ENCODE assay signal across 24 mouse cellular contexts in genomic region chr12:5044141-5044540, GRCm38 (mm10).
DNase-seq lines count a peak whose midpoint lies in the region; ATAC-seq and TF ChIP-seq lines count a peak whose summit lies in the region.
"Had no signal": no experiment of that assay in that cellular context is flagged by ENCODE, and none has a peak within 500 bp of the region (broad histone marks: within the 10 kb centered on the region; RNA-seq: fewer than 3 reads in every experiment).

No protein-coding gene starts in this region.

- no peak overlapping the region for H3K4me3 ChIP-seq in midbrain, embryonic 11.5 days (ENCODE audit: low read depth, low read length)
- H3K4me3 ChIP-seq in midbrain, embryonic 14.5 days (replicated peaks; ENCODE audit: low read depth, low read length), result no peak overlapping the region
- H3K4me3 ChIP-seq in ES-E14 (ENCODE audit: insufficient read depth in 1 of 2, low read depth in 1 of 2, low read length in 2 of 2, poor library complexity in 1 of 2, severe bottlenecking in 1 of 2), result peak overlapping the region; percentile 36 to 55; a peak in 2 of 4 replicates
- H3K4me3 ChIP-seq: embryonic facial prominence, embryonic 10.5 days; embryonic facial prominence, embryonic 12.5 days; forebrain, embryonic 13.5 days; forebrain, embryonic 15.5 days had no signal

- no peak overlapping the region for H3K4me2 ChIP-seq in midbrain, embryonic 11.5 days
- no peak overlapping the region for H3K4me2 ChIP-seq in midbrain, embryonic 14.5 days (ENCODE audit: low read length)
- H3K4me2 ChIP-seq: embryonic facial prominence, embryonic 12.5 days; forebrain, embryonic 13.5 days; forebrain, embryonic 15.5 days had no signal

- H3K27me3 ChIP-seq in midbrain, embryonic 11.5 days (ENCODE audit: control insufficient read depth, insufficient read depth, low read length), result no peaks in the 10 kb centered on the region
- no peaks in the 10 kb centered on the region for H3K27me3 ChIP-seq in midbrain, embryonic 14.5 days (ENCODE audit: control insufficient read depth, insufficient read depth, low read length)
- H3K27me3 ChIP-seq: CH12.LX; embryonic facial prominence, embryonic 12.5 days; forebrain, embryonic 13.5 days; forebrain, embryonic 15.5 days had no signal

- no peak for ATAC-seq in midbrain, embryonic 11.5 days (ENCODE audit: low FRiP score)
- ATAC-seq in midbrain, embryonic 14.5 days (ENCODE audit: low FRiP score, low TSS enrichment), result no peak
- ATAC-seq: activated CD4-positive, CD25-positive, alpha-beta regulatory T cell, adult 4 months; CD4-positive, CD25-positive, alpha-beta regulatory T cell, adult 4 months; forebrain, embryonic 13.5 days; forebrain, embryonic 15.5 days; forebrain, postnatal 0 days had no signal

- intact Hi-C loops in left cerebral cortex, postnatal 25 days (cut with DNase I), result no loop called here

- H3K27ac ChIP-seq in midbrain, embryonic 11.5 days (ENCODE audit: low read depth, low read length), result no peak overlapping the region
- no peak overlapping the region for H3K27ac ChIP-seq in midbrain, embryonic 14.5 days (replicated peaks; ENCODE audit: low read depth, low read length)
- H3K27ac ChIP-seq in ES-E14 (ENCODE audit: insufficient read depth, low read depth, low read length, poor library complexity, severe bottlenecking), result no peak overlapping the region
- H3K27ac ChIP-seq: embryonic facial prominence, embryonic 10.5 days; embryonic facial prominence, embryonic 12.5 days; forebrain, embryonic 13.5 days; forebrain, embryonic 15.5 days had no signal

- in situ Hi-C loops in ES-E14 (cut with MboI; ENCODE audit: low sequenced_read_pairs in 2 of 2, unreplicated experiment in 2 of 2), result no loop called here

- no peak overlapping the region for H3K9ac ChIP-seq in midbrain, embryonic 11.5 days (ENCODE audit: low read length)
- H3K9ac ChIP-seq in midbrain, embryonic 14.5 days (replicated peaks; ENCODE audit: low read length), result no peak overlapping the region
- no peak overlapping the region for H3K9ac ChIP-seq in ES-E14 (ENCODE audit: insufficient read depth, low read depth, low read length, poor library complexity, severe bottlenecking)
- H3K9ac ChIP-seq: embryonic facial prominence, embryonic 12.5 days; forebrain, embryonic 13.5 days; forebrain, embryonic 15.5 days; forebrain, postnatal 0 days had no signal

- 89% methylated on average over 15 of the region's 15 CpGs for WGBS in midbrain, embryonic 11.5 days
- 88% methylated on average over 15 of the region's 15 CpGs for WGBS in midbrain, embryonic 14.5 days

- H3K4me1 ChIP-seq in midbrain, embryonic 11.5 days (ENCODE audit: control insufficient read depth, insufficient read depth, low read length), result no peaks in the 10 kb centered on the region
- no peaks in the 10 kb centered on the region for H3K4me1 ChIP-seq in midbrain, embryonic 14.5 days (ENCODE audit: control insufficient read depth, insufficient read depth, low read length)
- H3K4me1 ChIP-seq in ES-E14 (ENCODE audit: control insufficient read depth in 2 of 2, insufficient read depth in 2 of 2, low read length in 2 of 2, poor library complexity in 1 of 2), result no peaks in the 10 kb centered on the region
- H3K4me1 ChIP-seq: embryonic facial prominence, embryonic 10.5 days; embryonic facial prominence, embryonic 12.5 days; forebrain, embryonic 13.5 days; forebrain, embryonic 15.5 days had no signal

- peak; percentile 31 for DNase-seq in midbrain, embryonic 11.5 days (ENCODE audit: low spot score, missing footprints)
- no peak for DNase-seq in midbrain, embryonic 14.5 days
- DNase-seq in ES-E14 (ENCODE audit: low read depth, low spot score) (peak; percentile 34), WW6 (ENCODE audit: low read depth, low spot score) (peak; percentile 16)
- no peak for DNase-seq in urinary bladder, postnatal 36 days (ENCODE audit: low spot score in 2 of 2)
- no peak for DNase-seq in left cerebral cortex, postnatal 25 days (ENCODE audit: low spot score in 2 of 2)
- no peak for DNase-seq in neural tube, embryonic 10.5 days (ENCODE audit: extremely low spot score, low spot score)
- DNase-seq: adrenal gland, adult 8-10 months; adrenal gland, postnatal 14 days; adrenal gland, postnatal 36 days; B cell, adult 2 months; cerebellum, adult 11-12 months; cerebellum, adult 2 months; cerebellum, adult 9-10 months; cerebellum, postnatal 10 days; cerebellum, postnatal 25 days; forebrain, postnatal 0 days had no signal

- no peaks in the 10 kb centered on the region for H3K9me3 ChIP-seq in midbrain, embryonic 11.5 days (ENCODE audit: control insufficient read depth, low read length)
- H3K9me3 ChIP-seq in midbrain, embryonic 14.5 days (ENCODE audit: control insufficient read depth, low read length), result no peaks in the 10 kb centered on the region
- H3K9me3 ChIP-seq in ES-E14 (ENCODE audit: control insufficient read depth, insufficient read depth, low read depth, low read length), result no peaks in the 10 kb centered on the region
- H3K9me3 ChIP-seq: embryonic facial prominence, embryonic 10.5 days; embryonic facial prominence, embryonic 12.5 days; forebrain, embryonic 13.5 days; forebrain, embryonic 15.5 days had no signal

- no peaks in the 10 kb centered on the region for H3K36me3 ChIP-seq in midbrain, embryonic 11.5 days (ENCODE audit: control insufficient read depth, insufficient read depth, low read length)
- peaks cover 31% of the 10 kb centered on the region for H3K36me3 ChIP-seq in midbrain, embryonic 14.5 days (ENCODE audit: control insufficient read depth, insufficient read depth, low read length)
- H3K36me3 ChIP-seq in ES-E14 (ENCODE audit: control insufficient read depth, insufficient read depth, low read length, poor library complexity, severe bottlenecking), result 0 out of 2 replicates have a peak, but pooled peaks cover 1% of the 10 kb centered on the region

TF ChIP-seq in ES-E14, 5 proteins besides CTCF, POLR2A, EP300 and RAD21:
- TF ChIP-seq CHD2 (IDR thresholded peaks at IDR 0.05; ENCODE audit: low read depth, low read length) (no peak), ZNF384 (IDR thresholded peaks at IDR 0.05; ENCODE audit: low read depth, low read length) (no peak), MAFK (IDR thresholded peaks at IDR 0.05; ENCODE audit: insufficient read depth, low read depth, low read length) (no peak), HCFC1 (IDR thresholded peaks at IDR 0.05; ENCODE audit: borderline replicate concordance, insufficient read depth, low read length) (no peak), ZC3H11A (IDR thresholded peaks at IDR 0.05; ENCODE audit: borderline replicate concordance, low read depth, low read length) (no peak)

Comparison
In these comparisons a context has a peak if more than half of its experiments do, and no peak if none do; other contexts are left out.
1. DNase-seq: peak in midbrain, embryonic 11.5 days (single experiment), ES-E14 (single experiment) and WW6 (single experiment); none in midbrain, embryonic 14.5 days (single experiment), urinary bladder, postnatal 36 days (0 of 2), left cerebral cortex, postnatal 25 days (0 of 2) and neural tube, embryonic 10.5 days (single experiment).
2. H3K4me3 ChIP-seq: peak in ES-E14 (2 of 2); none in midbrain, embryonic 11.5 days (single experiment) and midbrain, embryonic 14.5 days (single experiment).